Comparison of ENCODE assay signal across 19 mouse cellular contexts in genomic region chr1:153680363-153680762, GRCm38 (mm10). TPM values are rescaled to one million over a fixed set of nuclear protein-coding genes. Genes with fewer than 3 reads are reported as not detected.
A peak's percentile ranks its signal among the peaks of the same experiment; 100 is the strongest.
DNase-seq lines count a peak whose midpoint lies in the region; ATAC-seq and TF ChIP-seq lines count a peak whose summit lies in the region.
"Had no signal": no experiment of that assay in that cellular context is flagged by ENCODE, and none has a peak within 500 bp of the region (broad histone marks: within the 10 kb centered on the region; RNA-seq: fewer than 3 reads in every experiment).

No protein-coding gene starts in this region.

- no peaks in the 10 kb centered on the region for H3K27me3 ChIP-seq in liver, postnatal 0 days (ENCODE audit: insufficient read depth, low read length)
- no peaks in the 10 kb centered on the region; the same call in 1 of the 2 replicates for H3K27me3 ChIP-seq in liver, embryonic 12.5 days (replicated peaks)
- H3K27me3 ChIP-seq in thymus, adult 2 months (ENCODE audit: control insufficient read depth, insufficient read depth, low read length) = no peaks in the 10 kb centered on the region
- H3K27me3 ChIP-seq: limb, embryonic 13.5 days had no signal

- ATAC-seq in cerebellum, adult (ENCODE audit: insufficient number of reproducible peaks, low FRiP score, low TSS enrichment) = no peak
- no peak for ATAC-seq in liver, postnatal 0 days
- ATAC-seq in liver, embryonic 12.5 days = no peak
- ATAC-seq: intestine, embryonic 16.5 days had no signal

- no peak for TF ChIP-seq EP300 in liver, postnatal 0 days (IDR thresholded peaks at IDR 0.05; ENCODE audit: low read depth)

- TF ChIP-seq POLR2A in thymus, adult 2 months (IDR thresholded peaks at IDR 0.05; ENCODE audit: control insufficient read depth, extremely low read depth, insufficient read depth, low read length, poor library complexity) = no peak

- H3K9me3 ChIP-seq in liver, postnatal 0 days (ENCODE audit: low read length) = no peaks in the 10 kb centered on the region
- H3K9me3 ChIP-seq in liver, embryonic 12.5 days (replicated peaks) = no peaks in the 10 kb centered on the region
- H3K9me3 ChIP-seq: limb, embryonic 13.5 days had no signal

- 57% methylated on average over 6 of the region's 6 CpGs for WGBS in liver, postnatal 0 days (ENCODE audit: insufficient replicate concordance)
- WGBS in liver, embryonic 12.5 days (ENCODE audit: insufficient replicate concordance) = 48% methylated on average over 6 of the region's 6 CpGs
- 82% methylated on average over 6 of the region's 6 CpGs for WGBS in thymus, adult 2 months

- H3K4me1 ChIP-seq in liver, postnatal 0 days (ENCODE audit: insufficient read depth) = peaks cover 6% of the 10 kb centered on the region; the same call in 1 of the 2 replicates
- no peaks in the 10 kb centered on the region for H3K4me1 ChIP-seq in liver, embryonic 12.5 days
- H3K4me1 ChIP-seq in thymus, adult 2 months (replicated peaks; ENCODE audit: control insufficient read depth, insufficient read depth, low read length) = 0 out of 2 replicates have a peak, but pooled peaks cover 3% of the 10 kb centered on the region

- H3K27ac ChIP-seq in liver, postnatal 0 days (ENCODE audit: low read depth) = peak overlapping the region; percentile 95; the same call in 1 of the 2 replicates
- no peak overlapping the region for H3K27ac ChIP-seq in liver, embryonic 12.5 days
- H3K27ac ChIP-seq in thymus, adult 2 months (ENCODE audit: control insufficient read depth, insufficient read depth, low read length) = no peak overlapping the region
- H3K27ac ChIP-seq: kidney, postnatal 0 days; limb, embryonic 13.5 days had no signal

- H3K9ac ChIP-seq in liver, postnatal 0 days (replicated peaks) = no peak overlapping the region
- no peak overlapping the region for H3K9ac ChIP-seq in liver, embryonic 12.5 days

- peak; percentile 72 for DNase-seq in cerebellum, adult 9-10 months
- no peak for DNase-seq in liver, postnatal 0 days
- DNase-seq in thymus, postnatal 14 days = peak; percentile 58
- no peak for DNase-seq in thymus, adult 2 months
- DNase-seq in thymus, postnatal 4 days = peak; percentile 72
- DNase-seq in heart, postnatal 4 days = no peak
- DNase-seq: B cell, adult 2 months; gastrocnemius, postnatal 36 days; lung, postnatal 4 days; midbrain, embryonic 14.5 days had no signal

- H3K36me3 ChIP-seq in liver, postnatal 0 days (replicated peaks; ENCODE audit: insufficient read depth, low read length) = no peaks in the 10 kb centered on the region
- H3K36me3 ChIP-seq in liver, embryonic 12.5 days = no peaks in the 10 kb centered on the region
- no peaks in the 10 kb centered on the region for H3K36me3 ChIP-seq in thymus, adult 2 months (ENCODE audit: control insufficient read depth, insufficient read depth, low read length)
- H3K36me3 ChIP-seq: limb, embryonic 13.5 days had no signal

- TF ChIP-seq CTCF in liver, postnatal 0 days (IDR thresholded peaks at IDR 0.05; ENCODE audit: low read depth) = no peak
- TF ChIP-seq CTCF in thymus, adult 2 months (IDR thresholded peaks at IDR 0.05; ENCODE audit: borderline replicate concordance, control insufficient read depth, extremely low read depth, insufficient read depth, low read length, poor library complexity) = no peak

- no peak overlapping the region for H3K4me3 ChIP-seq in liver, postnatal 0 days (ENCODE audit: low read depth, low read length)
- no peak overlapping the region for H3K4me3 ChIP-seq in liver, embryonic 12.5 days
- H3K4me3 ChIP-seq in thymus, adult 2 months (ENCODE audit: control insufficient read depth, insufficient read depth, low read length) = no peak overlapping the region
- H3K4me3 ChIP-seq: limb, embryonic 13.5 days had no signal

- no peak overlapping the region for H3K4me2 ChIP-seq in liver, postnatal 0 days (ENCODE audit: low read depth, low read length)
- no peak overlapping the region for H3K4me2 ChIP-seq in liver, embryonic 12.5 days
- H3K4me2 ChIP-seq: heart, embryonic 11.5 days; limb, embryonic 13.5 days had no signal

RNA-seq across cellular contexts. Expression of gene Rgs8, which starts 27.5 kb away (rescaled TPM):
- polyA plus RNA-seq in liver, postnatal 0 days (2015; fragmentation: Nextera tagmentation; extraction: Ambion mirVana) = 0.05 TPM in 1 of 2 replicates, not detected in the other
- polyA plus RNA-seq in liver, embryonic 12.5 days (2016; fragmentation: Nextera tagmentation; extraction: Ambion mirVana) = 0.10 and 0.22 TPM in 2 replicates
- 0.11 and 0.20 TPM in 2 replicates for polyA plus RNA-seq in thymus, adult 2 months (2012; rRNA removed)
- total RNA-seq in heart, postnatal 4 days (2021) = under 1 TPM in 1 of 2 experiments, not detected in 1; 0.09 TPM
- total RNA-seq: heart, postnatal 25 days had no signal
- polyA plus RNA-seq: liver, embryonic 16.5 days; urinary bladder, adult 2 months had no signal

RNA-seq across cellular contexts. Expression of gene Rgs16, which starts 59.8 kb away (rescaled TPM):
- polyA plus RNA-seq in liver, postnatal 0 days (2015; fragmentation: Nextera tagmentation; extraction: Ambion mirVana) = 15.8 and 22.9 TPM in 2 replicates
- polyA plus RNA-seq in liver, embryonic 12.5 days (2016; fragmentation: Nextera tagmentation; extraction: Ambion mirVana) = 0.57 and 0.81 TPM in 2 replicates
- 2.8 and 3.1 TPM in 2 replicates for polyA plus RNA-seq in thymus, adult 2 months (2012; rRNA removed)
- total RNA-seq in heart, postnatal 4 days (2021) = 1 to 10 TPM; 3.1 to 4.6 TPM

Comparison
In these comparisons a context has a peak if more than half of its experiments do, and no peak if none do; other contexts are left out.
1. DNase-seq: peak in cerebellum, adult 9-10 months (single experiment), thymus, postnatal 14 days (single experiment) and thymus, postnatal 4 days (single experiment); none in liver, postnatal 0 days (single experiment), thymus, adult 2 months (single experiment) and heart, postnatal 4 days (single experiment).